Mouse (Mus musculus) frontal cortex, adult (tissue): Measurements from ENCODE around the gene Mapkapk5.
"Not testable (repeated sequence)": the region's sequence is repeated elsewhere in the genome, so short reads cannot be mapped to it uniquely, and the experiment has no call there.

Experiments
- ATAC-seq: cut with Nextera tagmentation; 2 replicates; pipeline ENCODE4 v1.9.2; 2017; ENCODE audit warnings: mild to moderate bottlenecking, moderate library complexity, mixed read lengths; ENCODE audit not compliant: low TSS enrichment

The Mapkapk5 gene

DNA sequence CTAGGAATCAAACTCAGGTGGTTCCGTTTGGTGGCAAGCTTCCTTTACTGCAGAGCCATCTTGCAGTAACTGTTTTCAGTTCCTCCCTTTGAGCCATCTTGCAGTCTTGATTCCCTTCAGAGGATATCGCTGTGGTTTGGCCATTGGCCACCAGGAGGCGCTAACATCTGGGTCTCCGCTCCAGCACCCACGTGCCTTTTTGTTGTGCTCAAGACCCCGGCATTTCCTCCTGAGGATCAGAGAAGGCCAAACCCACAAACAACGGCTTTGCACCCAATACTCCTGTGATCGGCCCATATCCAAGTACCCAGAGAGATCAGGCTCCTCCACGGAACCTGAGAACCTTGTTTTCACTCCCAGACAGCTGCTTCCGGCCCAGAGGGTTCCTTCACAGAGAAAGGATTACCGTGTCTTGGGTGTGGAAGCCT, 18.8 kb upstream of the Mapkapk5 start:
- peak; percentile 67; the same call in 1 of the 2 replicates for ATAC-seq

DNA sequence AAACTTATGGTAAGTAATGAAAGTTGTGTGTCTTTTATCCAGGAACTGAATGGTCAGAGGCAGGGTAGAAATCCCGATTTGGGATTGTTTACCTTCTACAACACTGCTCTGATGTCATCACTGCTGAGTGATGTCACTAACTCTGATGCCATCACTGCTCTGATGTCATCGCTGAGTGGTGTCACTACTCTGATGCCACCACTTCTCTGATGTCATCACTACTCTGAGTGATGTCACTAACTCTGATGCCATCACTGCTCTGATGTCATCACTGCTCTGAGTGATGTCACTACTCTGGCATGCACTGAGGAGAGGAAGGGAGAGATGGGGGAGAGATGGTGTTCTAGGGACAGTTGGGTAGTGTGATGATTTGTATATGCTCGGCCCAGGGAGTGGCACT, 16.7 kb upstream of the Mapkapk5 start:
- no peak for ATAC-seq

DNA sequence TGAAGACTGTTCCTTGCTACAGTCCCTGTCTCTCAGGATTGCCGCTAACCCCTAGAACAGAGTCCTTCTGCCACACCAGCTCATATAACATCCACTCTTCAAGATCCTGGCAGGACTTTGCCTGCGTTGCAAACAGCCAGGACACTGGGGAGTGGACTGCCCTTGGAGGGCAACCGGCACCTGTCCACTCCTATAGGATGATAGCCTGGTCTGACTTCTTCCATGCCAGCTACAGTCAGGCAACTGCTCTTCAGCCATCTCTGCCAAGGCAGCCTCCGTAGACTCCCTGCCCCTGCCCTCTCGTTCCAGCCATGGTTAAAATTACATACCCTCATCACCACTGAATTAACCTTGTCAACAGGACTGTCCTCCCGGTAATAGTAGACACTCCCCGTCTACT, 3.5 kb upstream of the Mapkapk5 start:
- no peak for ATAC-seq

DNA sequence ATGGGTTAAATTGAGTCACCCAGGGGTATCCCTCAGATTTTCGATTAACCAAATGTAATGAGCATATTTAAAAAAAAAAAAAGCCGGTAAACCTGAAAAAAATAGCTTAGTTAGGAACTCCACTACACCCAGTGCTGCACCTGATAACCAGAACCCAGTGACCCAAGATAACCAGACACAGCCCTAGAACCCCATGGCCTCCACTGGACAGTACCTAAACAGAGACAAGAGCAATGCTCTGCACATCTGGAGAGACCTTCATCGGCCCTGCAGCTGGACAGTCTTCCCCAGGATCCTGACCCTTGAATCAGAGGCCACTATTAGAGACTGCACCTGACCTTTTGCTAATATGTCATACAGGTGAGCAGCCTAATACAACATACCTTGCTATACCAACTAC, 1.4 kb upstream of the Mapkapk5 start:
- ATAC-seq: no peak

DNA sequence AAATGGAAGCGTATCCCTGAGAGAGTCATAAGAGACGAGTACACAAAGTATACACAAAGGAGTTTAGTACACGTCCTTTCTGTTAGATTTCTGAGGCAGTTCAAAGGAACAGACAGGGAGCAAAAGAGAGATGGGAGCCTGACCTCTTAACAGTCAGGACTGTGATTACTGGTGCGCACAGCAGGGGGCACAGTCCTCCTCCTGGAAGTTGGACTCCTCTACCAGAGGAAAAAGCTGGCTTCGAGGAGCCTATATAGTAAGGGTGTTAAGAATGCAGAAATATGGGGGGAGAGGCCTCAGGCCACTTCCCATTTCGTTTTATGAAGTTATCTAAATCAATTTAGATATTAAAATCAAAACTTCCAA, 808 bp upstream of the Mapkapk5 start:
- peak; percentile 44; the same call in 1 of the 2 replicates for ATAC-seq

DNA sequence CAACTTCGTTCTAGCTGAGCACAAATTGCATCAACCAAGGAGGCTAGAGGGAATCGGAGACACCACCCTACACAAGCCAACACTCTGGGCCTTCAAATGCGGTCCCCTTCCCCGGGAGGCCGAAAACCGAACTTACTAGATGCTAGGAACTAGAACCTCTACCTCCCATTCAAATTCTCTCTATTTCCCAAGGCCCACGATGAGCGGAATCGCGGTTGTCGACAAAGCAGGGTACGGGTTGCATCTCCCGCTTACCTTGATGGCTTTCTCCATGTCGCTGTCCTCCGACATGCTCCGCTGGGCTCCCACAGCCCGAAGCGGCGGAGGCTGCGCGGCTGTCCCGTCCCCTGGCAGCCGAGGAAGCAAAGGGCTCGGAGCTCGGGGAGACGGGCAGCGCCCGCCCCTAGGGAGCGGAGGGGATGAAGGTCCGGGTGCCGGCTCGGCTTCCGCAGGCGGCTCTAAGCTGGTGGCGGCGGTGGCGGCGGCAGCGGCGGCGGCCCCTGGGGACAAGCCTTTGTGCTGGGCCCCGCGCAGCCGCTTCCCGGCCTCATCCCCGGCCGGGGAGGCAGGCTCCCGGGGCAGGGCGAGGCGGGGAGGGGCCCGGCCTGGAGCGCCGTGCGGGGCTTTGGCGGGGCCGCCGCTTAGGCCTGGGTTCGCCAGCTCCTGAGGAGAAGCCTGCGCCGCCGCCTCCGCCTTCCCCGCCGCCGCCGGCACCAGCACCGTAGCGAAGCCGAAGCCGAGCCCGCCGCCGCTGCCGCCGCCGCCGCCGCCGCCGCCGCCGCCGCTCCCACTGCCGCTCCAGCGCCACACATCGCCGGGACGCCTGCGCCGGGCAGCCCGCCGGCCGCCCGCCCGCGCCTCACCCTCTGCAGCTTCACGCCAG, 554 bp downstream of the Mapkapk5 start, which contains the start of the genes Adam1a and Gm42878:
Gene Adam1a (minus strand): TSS at position 573 of the 883 bp plus-strand sequence.
Gene Gm42878 (minus strand): TSS at position 573 of the 883 bp plus-strand sequence.
- peak; percentile 42 for ATAC-seq

DNA sequence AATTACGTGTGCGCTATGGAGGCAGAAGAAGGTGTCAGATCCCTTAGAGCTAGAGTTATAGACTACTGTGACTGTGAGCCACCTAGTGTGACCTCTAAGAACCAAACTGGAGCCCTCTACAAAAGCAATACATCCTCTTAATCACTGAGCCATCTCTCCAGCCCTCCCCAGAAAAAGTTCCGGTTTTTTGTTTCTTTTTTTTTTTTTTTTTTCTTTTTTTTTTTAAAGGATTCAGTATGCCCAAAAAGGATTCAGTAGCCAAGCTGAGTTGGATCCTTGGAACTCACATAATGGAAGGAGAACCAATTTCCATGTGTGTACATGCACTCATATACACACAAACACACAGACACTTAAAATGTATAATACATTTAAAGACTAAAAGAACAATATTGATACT, 2.3 kb downstream of the Mapkapk5 start:
- ATAC-seq: no peak

DNA sequence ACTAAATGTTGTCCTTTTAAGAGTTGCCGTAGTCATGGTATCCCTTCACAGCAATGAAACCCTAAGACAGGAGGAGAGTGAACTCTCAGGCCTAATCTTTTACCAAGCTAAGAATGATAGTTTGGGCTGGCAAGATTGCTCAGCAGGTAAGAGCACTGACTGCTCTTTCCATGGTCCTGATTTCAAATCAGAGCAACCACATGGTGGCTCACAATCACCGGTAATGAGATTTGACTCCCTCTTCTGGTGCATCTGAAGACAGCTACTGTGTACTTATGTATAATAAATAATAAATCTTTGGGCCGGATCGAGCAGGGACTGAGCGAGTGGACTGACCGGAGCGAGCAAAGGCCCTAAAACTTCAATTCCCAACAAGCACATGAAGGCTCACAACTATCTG, 4.5 kb downstream of the Mapkapk5 start:
- ATAC-seq: no peak

DNA sequence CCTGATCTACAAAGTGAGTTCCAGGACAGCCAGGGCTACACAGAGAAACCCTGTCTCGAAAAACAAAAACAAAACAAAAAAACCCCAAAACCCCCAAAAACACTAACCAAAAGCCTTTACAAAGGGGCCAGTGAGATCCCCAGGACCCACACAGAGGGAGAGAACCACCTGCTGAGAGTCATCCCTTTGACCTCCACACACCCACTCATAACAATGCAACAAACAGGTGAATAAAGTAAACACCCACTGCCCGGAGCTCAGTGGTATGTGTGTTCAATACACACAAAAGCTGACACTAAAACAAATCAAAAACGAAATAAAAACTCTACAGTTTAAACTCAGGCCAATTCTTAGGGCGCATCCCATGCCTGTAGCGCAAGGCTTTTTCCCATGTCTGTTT, 5.6 kb downstream of the Mapkapk5 start:
- ATAC-seq: no peak

DNA sequence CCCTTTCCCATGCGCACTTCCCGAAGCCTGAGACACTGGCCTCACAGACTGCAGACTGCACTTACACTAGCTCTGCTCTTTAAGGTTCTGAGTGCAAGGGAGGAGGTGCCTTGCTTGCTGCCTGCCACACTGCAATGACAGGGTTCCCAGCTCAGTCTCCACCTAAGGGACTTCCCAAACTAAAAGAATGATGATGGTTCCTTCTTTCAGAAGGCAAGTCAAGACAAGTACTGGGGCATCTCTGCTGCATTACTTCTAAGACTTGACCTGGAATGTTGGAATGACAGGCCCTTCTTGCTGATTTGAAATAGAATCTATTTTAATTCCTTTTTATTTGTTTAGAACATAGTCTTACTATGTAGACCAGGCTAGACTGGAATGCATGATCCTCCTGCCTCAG, 8.1 kb downstream of the Mapkapk5 start:
- ATAC-seq: no peak

DNA sequence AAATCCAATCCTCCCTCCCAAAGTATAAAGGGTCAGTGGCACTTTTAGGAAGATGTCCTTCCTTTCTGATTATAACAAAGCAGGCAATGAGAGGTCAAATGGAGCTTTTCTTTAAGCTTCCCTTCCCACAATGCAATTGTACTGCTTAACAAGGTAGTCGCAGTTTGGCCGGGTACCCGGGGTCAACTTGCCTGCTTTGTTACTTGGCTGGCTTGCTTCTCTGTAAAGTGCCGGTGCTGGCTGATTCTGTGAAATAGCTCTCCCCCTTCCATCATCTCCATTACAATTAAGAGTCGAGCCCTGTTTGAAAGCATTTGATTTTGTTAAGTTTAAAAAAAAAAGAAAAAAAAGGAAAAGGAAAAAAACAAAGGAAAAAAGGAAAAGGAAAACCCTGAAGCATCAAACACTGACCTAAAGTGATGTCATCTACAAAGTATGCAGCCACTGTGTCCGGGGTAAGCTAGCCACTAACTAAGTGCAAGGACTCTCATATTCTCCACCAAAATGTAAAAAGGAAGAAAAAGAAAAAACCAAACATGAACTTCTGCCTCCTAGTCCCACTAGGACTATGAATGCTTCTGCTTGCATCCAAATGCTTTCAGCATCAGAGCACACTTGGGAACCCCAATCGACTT, 8.7 kb downstream of the Mapkapk5 start:
- no peak for ATAC-seq

DNA sequence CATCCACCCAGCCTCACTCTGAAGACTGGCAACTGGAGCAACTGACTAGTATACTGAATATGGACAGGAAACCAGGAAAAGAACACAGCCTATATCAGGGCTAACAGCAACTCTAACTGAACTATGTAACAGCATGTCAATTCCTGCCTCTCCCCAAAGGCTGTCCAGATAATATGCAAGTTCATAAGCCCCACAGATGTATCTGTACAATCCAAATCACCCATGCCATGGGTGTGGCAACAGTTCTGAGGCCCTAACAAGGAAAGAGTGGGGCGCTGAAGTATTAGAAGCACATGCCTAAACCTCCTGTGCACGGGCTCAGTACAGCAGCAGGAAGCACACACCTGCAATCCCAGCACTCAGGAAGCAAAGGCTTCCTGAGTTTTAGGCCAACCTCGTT, 10.6 kb downstream of the Mapkapk5 start:
- no peak for ATAC-seq

DNA sequence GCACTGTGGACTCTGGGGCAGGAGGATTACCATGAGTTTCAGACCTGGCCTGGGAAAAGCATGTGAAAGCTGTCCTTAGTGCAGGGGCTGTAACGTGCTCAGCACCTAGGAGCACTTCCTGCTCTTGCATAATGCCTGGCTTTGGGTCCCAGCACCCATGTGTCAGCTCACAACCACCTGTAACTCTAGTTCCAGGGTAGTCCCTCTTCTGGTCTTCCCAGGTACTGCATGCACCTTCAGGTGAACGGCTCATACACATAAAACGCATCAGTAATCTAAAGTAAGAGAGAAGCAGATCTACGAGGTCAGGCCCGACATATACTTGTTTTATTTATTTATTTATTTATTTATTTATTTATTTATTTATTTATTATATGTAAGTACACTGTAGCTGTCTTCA, 11.2 kb downstream of the Mapkapk5 start:
- ATAC-seq: no peak

DNA sequence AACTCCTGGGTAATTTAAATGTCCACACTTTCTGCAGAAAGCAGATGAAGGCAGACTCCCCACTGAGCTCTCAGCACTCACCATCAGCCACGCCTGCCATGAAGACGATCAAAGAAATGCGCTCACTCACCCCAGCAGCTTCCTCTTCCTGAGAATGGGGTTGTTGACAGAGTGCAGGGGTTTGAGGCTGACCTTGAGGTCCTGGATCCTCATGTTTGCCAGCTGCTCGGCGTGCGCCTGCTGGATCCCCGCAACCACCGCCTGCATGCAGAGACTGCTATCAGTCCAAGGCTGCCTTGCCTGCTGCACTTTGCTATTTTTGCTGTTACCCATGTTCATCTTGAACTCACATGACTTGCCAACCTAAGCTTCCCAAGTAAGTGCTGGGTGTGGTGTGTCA, 18.7 kb downstream of the Mapkapk5 start:
- no peak for ATAC-seq

DNA sequence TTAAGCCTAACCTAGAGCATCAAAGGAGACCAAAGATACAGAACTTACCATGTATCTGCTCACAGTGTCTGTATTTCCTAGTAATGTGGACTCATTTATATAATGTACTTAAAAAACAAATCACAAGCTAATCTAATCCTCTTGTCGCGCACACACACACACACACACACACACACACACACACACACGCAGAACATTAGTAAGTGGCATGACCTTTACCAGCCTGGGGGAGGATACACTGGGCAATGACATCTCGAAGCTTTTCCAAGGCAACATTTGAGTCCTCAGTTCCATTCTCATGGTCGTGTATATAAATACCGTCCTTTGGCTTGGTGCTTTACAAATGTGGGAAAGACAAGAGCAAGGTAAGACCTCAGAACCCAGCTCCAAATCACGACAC, 19.2 kb downstream of the Mapkapk5 start:
- ATAC-seq: no peak

DNA sequence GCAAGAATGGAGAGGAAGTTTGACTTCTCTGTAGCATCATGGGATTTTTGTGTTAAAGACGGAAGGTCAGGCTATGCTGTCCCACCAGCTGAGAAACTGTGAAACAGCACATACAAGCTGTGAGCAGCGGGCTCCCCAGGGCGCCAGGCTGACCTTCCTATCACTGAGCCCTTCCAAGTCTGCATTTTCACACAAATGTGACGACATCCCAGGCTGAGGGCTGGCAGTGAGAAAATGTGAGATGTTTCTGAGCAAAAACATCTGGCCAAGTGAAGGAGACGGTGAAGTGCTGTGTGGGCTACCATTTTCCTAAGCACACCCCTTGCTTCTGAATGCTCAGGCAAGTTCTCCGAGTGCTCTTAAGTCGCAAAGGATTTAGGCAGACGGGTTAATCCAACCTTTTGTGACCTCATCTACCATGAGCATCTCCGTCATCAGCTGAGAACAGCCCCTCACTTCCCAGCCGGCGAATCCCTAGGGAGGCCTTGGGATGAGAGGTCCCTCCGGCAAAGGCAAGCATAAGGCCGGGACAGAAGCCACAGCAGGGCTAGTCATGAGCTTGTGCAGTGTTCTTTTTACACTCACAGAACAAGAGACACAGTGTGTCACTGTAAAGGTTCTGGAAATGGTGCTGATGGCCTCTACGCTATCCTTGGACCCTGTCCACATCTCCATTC, 19.8 kb downstream of the Mapkapk5 start:
- no peak for ATAC-seq

DNA sequence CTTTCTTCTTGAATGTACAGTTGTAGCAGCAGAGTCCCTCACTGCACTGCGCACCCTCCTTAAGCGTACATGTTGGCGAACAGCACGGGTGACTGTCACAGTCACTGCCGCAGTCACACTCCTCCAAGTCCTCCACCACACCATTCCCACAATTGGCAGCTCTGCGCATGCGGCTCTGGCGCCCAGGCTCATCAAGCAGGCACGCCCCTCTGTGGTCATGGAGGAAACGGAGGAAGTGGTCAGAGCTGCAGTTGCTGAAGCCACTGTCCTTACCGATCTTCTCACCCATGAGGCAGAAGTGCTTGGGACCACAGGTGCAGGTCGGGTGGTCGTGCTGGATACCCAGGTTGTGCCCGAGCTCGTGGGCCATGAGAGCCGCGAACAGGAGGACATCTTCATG, 25.9 kb downstream of the Mapkapk5 start:
- ATAC-seq: not testable (repeated sequence)

DNA sequence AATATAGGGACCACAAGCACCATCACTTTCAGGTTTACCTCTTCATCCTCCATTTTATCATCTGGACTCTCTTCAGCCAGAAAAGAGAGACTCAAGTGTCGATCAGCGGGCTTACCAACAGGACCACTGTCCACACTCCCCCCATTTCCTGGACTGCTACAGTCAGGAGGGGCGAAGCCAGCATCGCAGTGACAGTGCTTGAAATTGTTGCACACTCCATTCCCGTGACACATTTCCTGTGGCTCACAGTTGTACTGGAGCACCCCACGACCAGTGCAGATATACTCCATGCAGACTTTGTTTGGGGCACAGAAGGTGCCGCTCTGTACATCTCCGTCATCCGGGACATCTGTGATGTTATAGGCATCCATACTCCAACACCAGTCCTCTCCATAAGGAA, 26.7 kb downstream of the Mapkapk5 start:
- no peak for ATAC-seq

DNA sequence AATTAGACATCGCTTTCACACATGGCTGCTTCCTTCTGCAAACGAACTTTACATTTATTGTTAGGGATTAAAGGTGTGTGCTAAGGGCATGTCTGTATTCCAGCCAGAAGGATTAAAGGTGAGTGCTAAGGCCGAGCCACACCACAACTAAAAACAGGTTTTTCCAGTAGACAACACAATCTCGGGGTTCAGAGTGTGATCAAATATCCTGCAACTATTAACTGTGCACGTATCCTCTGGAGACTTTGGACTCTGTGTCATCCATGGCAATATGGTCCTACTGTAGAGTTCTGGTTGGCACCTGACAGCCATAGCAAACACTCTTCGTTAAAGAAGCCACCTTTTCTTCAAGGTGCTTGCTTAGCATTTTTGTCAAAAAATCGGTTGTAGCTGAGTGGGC, 35.7 kb downstream of the Mapkapk5 start:
- no peak for ATAC-seq

DNA sequence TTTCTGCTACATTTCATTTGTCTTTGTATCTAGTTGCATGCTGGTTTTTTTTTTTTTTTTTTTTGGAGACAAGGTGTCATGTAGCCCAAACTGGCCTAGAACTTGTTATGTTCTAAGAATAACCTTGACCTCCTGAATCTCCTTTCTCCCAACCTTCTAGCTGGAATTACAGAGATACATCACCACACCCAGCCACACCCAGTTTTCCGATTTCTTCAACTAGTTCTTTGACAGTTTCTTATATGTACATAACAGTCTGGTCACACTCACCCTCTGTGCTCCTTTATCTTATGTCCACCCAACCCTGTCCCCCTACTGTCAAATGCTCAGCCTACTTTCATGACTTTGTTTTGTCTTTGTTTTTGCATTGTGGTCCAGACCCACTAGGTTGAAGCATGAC, 38.9 kb downstream of the Mapkapk5 start:
- ATAC-seq: no peak

DNA sequence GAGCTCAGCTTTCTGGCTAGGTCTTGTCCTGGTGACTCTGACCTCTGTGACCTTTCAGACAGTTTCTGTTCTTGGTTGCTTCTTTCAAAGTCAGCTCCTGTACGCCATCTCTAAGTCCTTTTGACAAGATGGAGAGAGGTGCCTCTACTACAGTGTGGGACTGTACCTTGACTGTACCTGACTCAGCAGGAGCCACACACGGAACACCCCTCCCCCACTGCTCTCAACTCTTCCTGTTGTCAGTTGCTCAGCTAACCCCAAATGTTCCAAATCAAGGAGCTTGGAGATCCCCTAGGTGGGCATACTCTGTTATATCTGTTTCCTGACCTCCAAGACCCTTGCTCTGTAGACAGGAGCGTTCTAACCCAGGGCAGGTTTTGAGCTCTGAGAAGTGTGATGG, 42.5 kb downstream of the Mapkapk5 start, which contains the start of gene Adam1b:
Gene Adam1b (minus strand): TSS at position 205 of the 400 bp plus-strand sequence.
- ATAC-seq: no peak

DNA sequence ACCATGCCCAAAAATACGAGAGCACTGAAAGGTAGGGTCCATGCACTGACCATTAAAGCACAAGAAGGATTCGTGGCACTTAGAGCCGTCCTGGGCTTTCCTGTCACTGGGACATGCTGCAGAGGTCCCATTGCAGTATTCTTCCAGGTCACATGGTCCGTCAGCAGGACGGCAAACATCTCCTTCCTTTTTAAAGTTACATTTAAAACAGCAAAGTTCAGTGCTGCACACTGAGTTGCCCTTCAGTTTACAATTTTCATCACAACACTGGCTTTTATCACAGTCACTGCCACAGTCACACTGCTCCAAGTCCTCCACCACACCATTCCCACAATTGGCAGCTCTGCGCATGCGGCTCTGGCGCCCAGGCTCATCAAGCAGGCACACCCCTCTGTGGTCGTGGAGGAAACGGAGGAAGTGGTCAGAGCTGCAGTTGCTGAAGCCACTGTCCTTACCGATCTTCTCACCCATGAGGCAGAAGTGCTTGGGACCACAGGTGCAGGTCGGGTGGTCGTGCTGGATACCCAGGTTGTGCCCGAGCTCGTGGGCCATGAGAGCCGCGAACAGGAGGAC, 44.2 kb downstream of the Mapkapk5 start:
- not testable (repeated sequence) for ATAC-seq
